Mouse (Mus musculus): ENCODE data around the gene Disc1.

- no peak for TF ChIP-seq CTCF (IDR thresholded peaks at IDR 0.05; ENCODE audit: borderline replicate concordance, extremely low read depth, insufficient read depth, insufficient read length)
- no peak for TF ChIP-seq POLR2A (IDR thresholded peaks at IDR 0.05; ENCODE audit: borderline replicate concordance, extremely low read depth, insufficient read depth, insufficient read length, poor library complexity, severe bottlenecking)
Measured at GRCm38 (mm10) chr8:125043394-125043793, 10.6 kb upstream of the Disc1 start.
